Mouse (Mus musculus) erythroblast, embryonic 14.5 days (primary cell): Measurements from ENCODE around the gene Il4i1.

Experiments
- GATA1 ChIP-seq: IDR thresholded peaks from 2 replicates; pipeline ENCODE4 v1.6.1; 2012; ENCODE audit warnings: low read length, inconsistent platforms, mixed read lengths
- TAL1 ChIP-seq: IDR thresholded peaks from 3 replicates; pipeline ENCODE4 v1.6.1; 2012; ENCODE audit warnings: low read length, inconsistent platforms, mixed read lengths

GRCm38 (mm10) chr7:44810365-44810764 is 5.8 kb upstream of the Il4i1 start:
- TF ChIP-seq GATA1 = no peak
- TF ChIP-seq TAL1 = no peak
